29 mouse cellular contexts compared by ENCODE assay signal in genomic region chr15:84731676-84732424, GRCm38 (mm10). TPM values are rescaled to one million over a fixed set of nuclear protein-coding genes. Genes with fewer than 3 reads are reported as not detected.
DNase-seq lines count a peak whose midpoint lies in the region; ATAC-seq and TF ChIP-seq lines count a peak whose summit lies in the region.
"Had no signal": no experiment of that assay in that cellular context is flagged by ENCODE, and none has a peak within 500 bp of the region (broad histone marks: within the 10 kb centered on the region; RNA-seq: fewer than 3 reads in every experiment).

No protein-coding gene starts in this region.

- H3K27ac ChIP-seq in heart, postnatal 0 days (ENCODE audit: low read depth) = peak overlapping the region; percentile 30; the same call in 1 of the 2 replicates
- peak overlapping the region; percentile 20; the same call in 1 of the 2 replicates for H3K27ac ChIP-seq in midbrain, embryonic 10.5 days (replicated peaks)
- H3K27ac ChIP-seq in midbrain, embryonic 15.5 days = no peak overlapping the region
- H3K27ac ChIP-seq in neural tube, embryonic 12.5 days = peak overlapping the region; percentile 44
- H3K27ac ChIP-seq: embryonic facial prominence, embryonic 12.5 days; forebrain, embryonic 13.5 days; gastrocnemius, adult 2 months; hindbrain, embryonic 14.5 days; midbrain, embryonic 12.5 days had no signal

- no peak for TF ChIP-seq CTCF in heart, postnatal 0 days (IDR thresholded peaks at IDR 0.05; ENCODE audit: low read depth)

- no peak overlapping the region for H3K9ac ChIP-seq in heart, postnatal 0 days (replicated peaks; ENCODE audit: low read depth, low read length)
- H3K9ac ChIP-seq in midbrain, embryonic 15.5 days = no peak overlapping the region
- no peak overlapping the region for H3K9ac ChIP-seq in neural tube, embryonic 12.5 days
- H3K9ac ChIP-seq: embryonic facial prominence, embryonic 12.5 days; forebrain, embryonic 13.5 days; heart, embryonic 12.5 days; hindbrain, embryonic 14.5 days; liver, postnatal 0 days; midbrain, embryonic 12.5 days had no signal

- H3K4me1 ChIP-seq in heart, postnatal 0 days (ENCODE audit: control insufficient read depth, insufficient read depth) = 0 out of 2 replicates have a peak, but pooled peaks cover 3% of the 10 kb centered on the region
- peaks cover 17% of the 10 kb centered on the region for H3K4me1 ChIP-seq in midbrain, embryonic 10.5 days
- H3K4me1 ChIP-seq in midbrain, embryonic 15.5 days = peaks cover 7% of the 10 kb centered on the region; the same call in 1 of the 2 replicates
- peaks cover 36% of the 10 kb centered on the region for H3K4me1 ChIP-seq in neural tube, embryonic 12.5 days

- ATAC-seq in heart, postnatal 0 days (ENCODE audit: insufficient read depth, low read depth) = no peak
- ATAC-seq in midbrain, embryonic 15.5 days (replicated peaks) = no peak
- peak; percentile 78 for ATAC-seq in neural tube, embryonic 12.5 days (ENCODE audit: low FRiP score, low read depth)
- ATAC-seq: CD4-positive, CD25-positive, alpha-beta regulatory T cell, adult 4 months; forebrain, embryonic 13.5 days; inflammation-experienced regulatory T-cells, adult 6 months; liver, postnatal 0 days had no signal

- no peaks in the 10 kb centered on the region for H3K9me3 ChIP-seq in heart, postnatal 0 days (replicated peaks; ENCODE audit: control insufficient read depth, low read length)
- H3K9me3 ChIP-seq in midbrain, embryonic 10.5 days (replicated peaks) = no peaks in the 10 kb centered on the region
- H3K9me3 ChIP-seq in midbrain, embryonic 15.5 days = no peaks in the 10 kb centered on the region
- H3K9me3 ChIP-seq in neural tube, embryonic 12.5 days = no peaks in the 10 kb centered on the region
- H3K9me3 ChIP-seq: embryonic facial prominence, embryonic 12.5 days; forebrain, embryonic 13.5 days; midbrain, embryonic 12.5 days had no signal

- H3K36me3 ChIP-seq in heart, postnatal 0 days (replicated peaks; ENCODE audit: control insufficient read depth, insufficient read depth, low read length) = no peaks in the 10 kb centered on the region
- no peaks in the 10 kb centered on the region for H3K36me3 ChIP-seq in midbrain, embryonic 10.5 days
- no peaks in the 10 kb centered on the region for H3K36me3 ChIP-seq in midbrain, embryonic 15.5 days (replicated peaks)
- no peaks in the 10 kb centered on the region for H3K36me3 ChIP-seq in neural tube, embryonic 12.5 days
- H3K36me3 ChIP-seq: embryonic facial prominence, embryonic 12.5 days; heart, embryonic 12.5 days; midbrain, embryonic 12.5 days had no signal

- no peak overlapping the region for H3K4me3 ChIP-seq in heart, postnatal 0 days (ENCODE audit: low read depth, low read length)
- H3K4me3 ChIP-seq in midbrain, embryonic 10.5 days = no peak overlapping the region
- no peak overlapping the region for H3K4me3 ChIP-seq in midbrain, embryonic 15.5 days
- H3K4me3 ChIP-seq in neural tube, embryonic 12.5 days = no peak overlapping the region
- H3K4me3 ChIP-seq: embryonic facial prominence, embryonic 12.5 days; erythroblast, embryonic 14.5 days; forebrain, embryonic 13.5 days; gastrocnemius, adult 2 months; heart, embryonic 12.5 days; midbrain, embryonic 12.5 days had no signal

- TF ChIP-seq EP300 in heart, postnatal 0 days (IDR thresholded peaks at IDR 0.05; ENCODE audit: low read depth) = no peak

- no peak for DNase-seq in heart, postnatal 0 days (ENCODE audit: low spot score)
- no peak for DNase-seq in heart, postnatal 36 days
- DNase-seq in midbrain, embryonic 10.5 days (ENCODE audit: low spot score) = no peak
- DNase-seq in spleen, adult 18-20 months = no peak
- no peak for DNase-seq in cerebellum, adult 11-12 months
- DNase-seq: adrenal gland, postnatal 36 days; cerebellum, adult 9-11 months; gastrocnemius, adult 2 months; heart, postnatal 14 days; kidney, adult 18-20 months; liver, postnatal 0 days; lung, postnatal 10 days; thymus, adult 18-20 months; thymus, postnatal 36 days had no signal

- intact Hi-C loops in heart, postnatal 36 days (cut with DNase I) = no loop called here

- H3K27me3 ChIP-seq in heart, postnatal 0 days (ENCODE audit: control insufficient read depth, insufficient read depth, low read length) = no peaks in the 10 kb centered on the region
- no peaks in the 10 kb centered on the region for H3K27me3 ChIP-seq in midbrain, embryonic 10.5 days (ENCODE audit: low read depth, poor library complexity, severe bottlenecking)
- H3K27me3 ChIP-seq in midbrain, embryonic 15.5 days (replicated peaks) = no peaks in the 10 kb centered on the region
- H3K27me3 ChIP-seq in neural tube, embryonic 12.5 days (replicated peaks) = no peaks in the 10 kb centered on the region
- H3K27me3 ChIP-seq: embryonic facial prominence, embryonic 12.5 days; forebrain, embryonic 13.5 days; heart, embryonic 12.5 days had no signal

- WGBS in heart, postnatal 0 days = 68% methylated on average over 18 of the region's 18 CpGs
- WGBS in midbrain, embryonic 10.5 days = 77% methylated on average over 18 of the region's 18 CpGs
- 69% methylated on average over 18 of the region's 18 CpGs for WGBS in midbrain, embryonic 15.5 days
- 17% methylated on average over 18 of the region's 18 CpGs for WGBS in neural tube, embryonic 12.5 days

- no peak overlapping the region for H3K4me2 ChIP-seq in heart, postnatal 0 days (ENCODE audit: low read depth, low read length)
- no peak overlapping the region for H3K4me2 ChIP-seq in midbrain, embryonic 15.5 days
- H3K4me2 ChIP-seq in neural tube, embryonic 12.5 days (replicated peaks) = peak overlapping the region; percentile 29
- H3K4me2 ChIP-seq: embryonic facial prominence, embryonic 12.5 days; forebrain, embryonic 13.5 days; heart, embryonic 12.5 days; hindbrain, embryonic 14.5 days; liver, embryonic 11.5 days; midbrain, embryonic 12.5 days had no signal

RNA-seq across cellular contexts. Expression of gene Arhgap8, which starts 12.0 kb away (rescaled TPM):
- total RNA-seq in heart, postnatal 0 days (2014; rRNA removed; ENCODE audit: low replicate concordance) = 3.7 TPM in 1 of 2 replicates, not detected in the other
- polyA plus RNA-seq in heart, postnatal 0 days (2015; fragmentation: Nextera tagmentation; extraction: Ambion mirVana) = 1.2 and 1.3 TPM in 2 replicates
- total RNA-seq in heart, postnatal 36 days (2021) = under 1 TPM; 0.60 to 0.92 TPM
- 1.5 and 1.7 TPM in 2 replicates for polyA plus RNA-seq in midbrain, embryonic 10.5 days (2016; fragmentation: Nextera tagmentation; extraction: Ambion mirVana)
- polyA plus RNA-seq in midbrain, embryonic 15.5 days (2015; fragmentation: Nextera tagmentation; extraction: Ambion mirVana) = 0.59 and 0.73 TPM in 2 replicates
- polyA plus RNA-seq in neural tube, embryonic 12.5 days (2016; fragmentation: Nextera tagmentation; extraction: Ambion mirVana) = 2.6 and 4.3 TPM in 2 replicates
- total RNA-seq: common myeloid progenitor, adult 5-6 weeks; layer of hippocampus, postnatal 14 days; monocyte, adult 5-6 weeks; neutrophil, adult 5-6 weeks had no signal
- polyA plus RNA-seq: CD4-positive, CD25-positive, alpha-beta regulatory T cell, adult 4 months; erythroblast, embryonic 14.5 days had no signal
